Mouse (Mus musculus) heart, postnatal 0 days (tissue): ENCODE data around the gene Slc25a36.

Experiments
- CTCF ChIP-seq: IDR thresholded peaks from 2 replicates; pipeline ENCODE4 v1.5.1; 2016; ENCODE audit warnings: antibody characterized with exemption, control low read depth, low read depth
- EP300 ChIP-seq: IDR thresholded peaks from 2 replicates; pipeline ENCODE4 v1.6.1; 2016; ENCODE audit warnings: antibody characterized with exemption, low read depth

- TF ChIP-seq CTCF: no peak
- TF ChIP-seq EP300: no peak
These were observed 72.9 kb downstream of the Slc25a36 start for GRCm38 (mm10) chr9:97038010-97038409.
